Mouse (Mus musculus): ENCODE data around the gene Thada. TPM values are rescaled to one million over a fixed set of nuclear protein-coding genes. Genes with fewer than 3 reads are reported as not detected.

The Thada gene
- total and polyA plus RNA-seq, 3 experiments: 5.0 to 8.3 (median 7.7) TPM

GRCm38 (mm10) chr17:84353902-84354311, 112.1 kb downstream of the Thada start:
- Histone ChIP-seq H3K36me3 (ENCODE audit: control insufficient read depth, insufficient read depth, low read length) (no peaks in the 10 kb centered on the region), H3K4me1 (ENCODE audit: control insufficient read depth, insufficient read depth, low read length) (no peaks in the 10 kb centered on the region; the same call in 1 of the 2 replicates), H3K27me3 (ENCODE audit: control insufficient read depth, insufficient read depth, low read length) (no peaks in the 10 kb centered on the region), H3K4me3 (no peak overlapping the region), H3K27ac (no peak overlapping the region), H3K79me2 (replicated peaks; ENCODE audit: control insufficient read depth, insufficient read depth, low read length) (no peaks in the 10 kb centered on the region), H3K9ac (ENCODE audit: low read depth, low read length) (no peak overlapping the region)
- TF ChIP-seq POLR2A (IDR thresholded peaks at IDR 0.05; ENCODE audit: insufficient read depth, low read depth, low read length) (no peak), CTCF (IDR thresholded peaks at IDR 0.05) (no peak), EP300 (IDR thresholded peaks at IDR 0.05; ENCODE audit: insufficient read depth, low read depth, low read length) (no peak)
- 85% methylated on average over 5 of the region's 5 CpGs for WGBS
- no peak for DNase-seq
- intact Hi-C loops (cut with DNase I): no loop called here

- no peaks in the 10 kb centered on the region; the same call in 1 of the 2 replicates for H3K4me1 ChIP-seq (ENCODE audit: control insufficient read depth, insufficient read depth, low read length)
- H3K79me2 ChIP-seq (replicated peaks; ENCODE audit: control insufficient read depth, insufficient read depth, low read length): no peaks in the 10 kb centered on the region
- H3K36me3 ChIP-seq (ENCODE audit: control insufficient read depth, insufficient read depth, low read length): no peaks in the 10 kb centered on the region
- H3K9ac ChIP-seq (ENCODE audit: low read depth, low read length): no peak overlapping the region
- no peak overlapping the region for H3K4me3 ChIP-seq
- DNase-seq: no peak
- WGBS: 92% methylated on average over 3 of the region's 3 CpGs
- H3K27me3 ChIP-seq (ENCODE audit: control insufficient read depth, insufficient read depth, low read length): no peaks in the 10 kb centered on the region
- intact Hi-C loops (cut with DNase I): no loop called here
- H3K27ac ChIP-seq: no peak overlapping the region
- TF ChIP-seq POLR2A (IDR thresholded peaks at IDR 0.05; ENCODE audit: insufficient read depth, low read depth, low read length) (no peak), EP300 (IDR thresholded peaks at IDR 0.05; ENCODE audit: insufficient read depth, low read depth, low read length) (no peak), CTCF (IDR thresholded peaks at IDR 0.05) (no peak)
These were observed 112.6 kb downstream of the Thada start for GRCm38 (mm10) chr17:84353224-84353901.

- 89% methylated on average over 3 of the region's 3 CpGs for WGBS
- Histone ChIP-seq H3K4me3 (no peak overlapping the region), H3K4me1 (ENCODE audit: control insufficient read depth, insufficient read depth, low read length) (no peaks in the 10 kb centered on the region; the same call in 1 of the 2 replicates), H3K36me3 (ENCODE audit: control insufficient read depth, insufficient read depth, low read length) (no peaks in the 10 kb centered on the region), H3K27ac (no peak overlapping the region), H3K27me3 (ENCODE audit: control insufficient read depth, insufficient read depth, low read length) (no peaks in the 10 kb centered on the region), H3K9ac (ENCODE audit: low read depth, low read length) (no peak overlapping the region), H3K79me2 (replicated peaks; ENCODE audit: control insufficient read depth, insufficient read depth, low read length) (no peaks in the 10 kb centered on the region)
- TF ChIP-seq CTCF (IDR thresholded peaks at IDR 0.05) (no peak), POLR2A (IDR thresholded peaks at IDR 0.05; ENCODE audit: insufficient read depth, low read depth, low read length) (no peak), EP300 (IDR thresholded peaks at IDR 0.05; ENCODE audit: insufficient read depth, low read depth, low read length) (no peak)
- DNase-seq: no peak
- intact Hi-C loops (cut with DNase I): no loop called here
These were observed 113.2 kb downstream of the Thada start for GRCm38 (mm10) chr17:84352790-84353154.

- no peak overlapping the region for H3K27ac ChIP-seq
- no peaks in the 10 kb centered on the region; the same call in 1 of the 2 replicates for H3K4me1 ChIP-seq (ENCODE audit: control insufficient read depth, insufficient read depth, low read length)
- H3K79me2 ChIP-seq (replicated peaks; ENCODE audit: control insufficient read depth, insufficient read depth, low read length): no peaks in the 10 kb centered on the region
- H3K27me3 ChIP-seq (ENCODE audit: control insufficient read depth, insufficient read depth, low read length): no peaks in the 10 kb centered on the region
- no peaks in the 10 kb centered on the region for H3K36me3 ChIP-seq (ENCODE audit: control insufficient read depth, insufficient read depth, low read length)
- intact Hi-C loops (cut with DNase I): no loop called here
- WGBS: 63% methylated on average over 9 of the region's 9 CpGs
- TF ChIP-seq EP300 (IDR thresholded peaks at IDR 0.05; ENCODE audit: insufficient read depth, low read depth, low read length) (no peak), CTCF (IDR thresholded peaks at IDR 0.05) (no peak), POLR2A (IDR thresholded peaks at IDR 0.05; ENCODE audit: insufficient read depth, low read depth, low read length) (no peak)
- no peak for DNase-seq
- H3K4me3 ChIP-seq: no peak overlapping the region
- no peak overlapping the region for H3K9ac ChIP-seq (ENCODE audit: low read depth, low read length)
These were observed 113.9 kb downstream of the Thada start for GRCm38 (mm10) chr17:84351912-84352789.

GRCm38 (mm10) chr17:84351276-84351675, 114.7 kb downstream of the Thada start:
- H3K79me2 ChIP-seq (replicated peaks; ENCODE audit: control insufficient read depth, insufficient read depth, low read length): no peaks in the 10 kb centered on the region
- H3K4me3 ChIP-seq: no peak overlapping the region
- H3K27ac ChIP-seq: no peak overlapping the region
- no peaks in the 10 kb centered on the region for H3K27me3 ChIP-seq (ENCODE audit: control insufficient read depth, insufficient read depth, low read length)
- no peak overlapping the region for H3K9ac ChIP-seq (ENCODE audit: low read depth, low read length)
- H3K4me1 ChIP-seq (ENCODE audit: control insufficient read depth, insufficient read depth, low read length): no peaks in the 10 kb centered on the region; the same call in 1 of the 2 replicates
- H3K36me3 ChIP-seq (ENCODE audit: control insufficient read depth, insufficient read depth, low read length): no peaks in the 10 kb centered on the region
- no peak for TF ChIP-seq CTCF (IDR thresholded peaks at IDR 0.05)
- TF ChIP-seq POLR2A (IDR thresholded peaks at IDR 0.05; ENCODE audit: insufficient read depth, low read depth, low read length): no peak
- 74% methylated on average over 3 of the region's 3 CpGs for WGBS
- intact Hi-C loops (cut with DNase I): no loop called here
- no peak for DNase-seq

GRCm38 (mm10) chr17:84348865-84349264, 117.1 kb downstream of the Thada start:
- TF ChIP-seq CTCF (IDR thresholded peaks at IDR 0.05) (no peak), EP300 (IDR thresholded peaks at IDR 0.05; ENCODE audit: insufficient read depth, low read depth, low read length) (no peak), POLR2A (IDR thresholded peaks at IDR 0.05; ENCODE audit: insufficient read depth, low read depth, low read length) (no peak)
- WGBS: 92% methylated on average over 3 of the region's 3 CpGs
- DNase-seq: no peak
- intact Hi-C loops (cut with DNase I): no loop called here
- Histone ChIP-seq H3K79me2 (replicated peaks; ENCODE audit: control insufficient read depth, insufficient read depth, low read length) (no peaks in the 10 kb centered on the region), H3K9ac (ENCODE audit: low read depth, low read length) (no peak overlapping the region), H3K27me3 (ENCODE audit: control insufficient read depth, insufficient read depth, low read length) (no peaks in the 10 kb centered on the region), H3K36me3 (ENCODE audit: control insufficient read depth, insufficient read depth, low read length) (no peaks in the 10 kb centered on the region), H3K4me1 (ENCODE audit: control insufficient read depth, insufficient read depth, low read length) (no peaks in the 10 kb centered on the region; the same call in 1 of the 2 replicates), H3K27ac (no peak overlapping the region), H3K4me3 (no peak overlapping the region)

Data from heart, adult 2 months (tissue).